Mouse (Mus musculus) retina, embryonic 14.5 days (tissue): ENCODE results near the gene Ccdc89.

Source experiments
- DNase-seq: peaks from one replicate; pipeline ENCODE4 v3.0.0-alpha.2; 2015; ENCODE audit warnings: low spot score

Gene Ccdc89

GRCm38 (mm10) chr7:90473511-90473910 lies 47.1 kb downstream of the Ccdc89 start:
- no peak for DNase-seq

GRCm38 (mm10) chr7:90475793-90476312 lies 49.5 kb downstream of the Ccdc89 start, which contains the start of gene Tmem126b:
TSS of gene Tmem126b (minus strand) at chr7:90476001.
- peak; percentile 99 for DNase-seq

- DNase-seq, result peak; percentile 18
Measured at GRCm38 (mm10) chr7:90476313-90477245, 50.2 kb downstream of the Ccdc89 start, which contains the start of gene Dlg2. TSS of gene Dlg2 (plus strand) at chr7:90476672.
